Mouse (Mus musculus) layer of hippocampus, adult 8-10 months (tissue): Measurements from ENCODE around the gene Paqr5. TPM values are rescaled to one million over a fixed set of nuclear protein-coding genes. Genes with fewer than 3 reads are reported as not detected.

Source experiments
- DNase-seq, 2 experiments: peaks; one replicate each; pipeline ENCODE4 v3.0.0; 2022; ENCODE audit warnings: low spot score in 2 of 2
- total RNA-seq, 4 experiments: library from RNA; stranded (reverse); gene quantifications; 2 replicates each; pipeline ENCODE4 v1.2.4; 2022

Gene Paqr5
- total RNA-seq, result 1 to 10 TPM; 3.7 to 6.2 (median 4.3) TPM

DNA sequence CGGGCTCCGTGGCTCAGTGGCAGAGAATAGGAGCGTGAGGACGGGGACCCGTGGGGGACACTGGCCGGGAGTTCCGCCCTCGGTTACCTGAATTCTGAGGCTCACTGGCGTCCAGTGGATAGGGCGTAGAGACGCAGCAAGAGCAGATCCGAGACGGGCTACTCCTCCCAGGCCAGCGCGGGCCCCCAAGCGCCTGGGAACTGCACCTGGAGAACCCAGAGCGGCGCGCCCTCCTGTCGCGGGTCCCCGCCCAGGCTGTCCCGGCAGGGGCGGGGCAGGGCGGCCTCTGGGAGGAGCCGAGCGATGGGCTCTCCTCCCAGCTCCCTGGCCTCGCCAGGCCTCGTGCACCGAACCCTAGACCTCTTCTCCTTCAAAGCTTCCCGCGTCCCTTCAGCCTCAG, at the start of gene Paqr5:
Gene Paqr5 (minus strand): TSS at position 257 of the 400 bp plus-strand sequence.
- DNase-seq, result no peak

DNA sequence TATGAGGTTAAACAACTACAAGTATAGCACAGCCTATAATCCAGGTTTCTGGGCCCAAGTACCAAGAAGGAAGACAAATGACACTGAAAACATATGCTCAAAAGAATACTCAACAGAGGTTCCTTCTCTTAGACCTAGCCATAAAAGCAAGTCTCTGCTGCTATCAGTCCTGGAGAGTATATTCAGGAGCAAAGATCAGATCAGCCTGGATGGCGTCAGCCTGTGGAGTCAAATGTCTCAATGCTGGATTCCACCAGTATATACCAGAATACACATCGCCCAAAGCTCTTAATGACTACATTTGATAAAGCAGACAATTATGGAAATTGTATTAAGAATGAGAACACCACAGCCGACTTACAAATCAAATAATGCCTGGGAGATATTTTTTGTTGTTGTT, 35.6 kb upstream of the Paqr5 start:
- DNase-seq, result no peak

DNA sequence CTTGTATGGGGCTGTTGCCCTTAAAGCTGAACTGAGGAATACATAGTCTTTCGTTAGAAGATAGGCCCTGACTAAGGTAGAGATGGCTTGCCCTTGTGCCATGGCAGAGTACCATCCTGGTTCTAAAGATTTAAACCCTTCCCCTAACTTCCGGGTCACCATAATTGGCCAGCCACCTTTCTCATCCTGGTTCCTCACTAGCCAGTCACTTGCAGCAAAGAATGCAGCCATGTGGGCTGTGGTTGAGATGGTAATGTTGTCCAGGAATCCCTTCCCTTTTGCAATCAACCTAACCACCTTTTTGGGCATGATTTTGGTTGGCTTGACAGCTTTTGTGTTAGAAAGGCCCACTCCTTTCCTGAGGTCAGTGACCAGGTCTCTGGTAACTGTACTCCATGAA, 33.8 kb upstream of the Paqr5 start:
- DNase-seq, result no peak

DNA sequence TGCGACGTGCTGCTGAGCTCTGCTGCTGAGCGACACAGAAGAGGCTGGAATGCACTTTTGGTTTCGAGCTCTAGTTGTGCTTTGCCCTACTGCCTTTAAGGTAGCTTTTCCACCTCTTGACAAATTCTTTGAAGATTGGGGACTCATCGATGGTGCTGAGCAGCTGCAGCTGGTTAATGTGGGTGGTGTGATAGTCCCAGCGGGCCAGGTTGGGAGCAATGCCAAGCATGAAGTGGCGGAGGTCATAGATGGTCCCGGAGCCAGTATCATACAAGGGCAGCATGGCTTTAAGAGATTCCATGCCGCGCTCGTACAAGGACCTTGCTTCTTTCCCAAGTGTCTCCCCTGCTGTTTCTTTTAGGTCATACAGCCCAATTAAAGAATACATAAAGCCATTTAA, 33.3 kb upstream of the Paqr5 start:
- DNase-seq, result no peak

DNA sequence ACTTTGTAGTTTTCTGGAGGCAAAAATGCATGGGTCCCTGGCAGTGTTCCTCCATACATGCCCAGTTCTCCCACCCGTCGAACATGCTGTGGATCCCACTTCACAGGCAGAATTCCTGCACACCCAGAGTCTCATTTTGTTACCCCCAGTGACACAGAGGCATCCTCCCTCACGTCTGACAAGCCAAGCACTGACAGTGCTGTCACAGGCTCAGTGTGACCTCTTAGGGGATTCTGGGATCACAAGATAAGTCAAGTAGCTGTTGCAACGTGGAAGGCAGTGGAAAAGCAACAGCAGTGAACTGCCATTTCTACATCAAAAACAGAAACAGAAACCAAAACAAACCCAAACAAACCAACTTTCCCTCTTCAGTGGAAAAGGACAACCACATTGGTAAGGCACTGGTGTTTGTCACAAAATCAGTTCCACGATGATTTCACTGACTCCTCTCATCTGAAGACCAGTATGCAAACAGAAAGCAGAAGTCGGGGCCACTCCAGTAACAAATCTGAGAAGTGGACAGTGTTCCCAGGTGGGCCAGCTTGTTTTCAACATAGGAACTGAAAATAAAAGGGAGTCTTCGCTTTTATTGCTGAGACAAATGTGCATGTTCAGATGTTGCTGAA, 31.3 kb upstream of the Paqr5 start:
- DNase-seq, result no peak

DNA sequence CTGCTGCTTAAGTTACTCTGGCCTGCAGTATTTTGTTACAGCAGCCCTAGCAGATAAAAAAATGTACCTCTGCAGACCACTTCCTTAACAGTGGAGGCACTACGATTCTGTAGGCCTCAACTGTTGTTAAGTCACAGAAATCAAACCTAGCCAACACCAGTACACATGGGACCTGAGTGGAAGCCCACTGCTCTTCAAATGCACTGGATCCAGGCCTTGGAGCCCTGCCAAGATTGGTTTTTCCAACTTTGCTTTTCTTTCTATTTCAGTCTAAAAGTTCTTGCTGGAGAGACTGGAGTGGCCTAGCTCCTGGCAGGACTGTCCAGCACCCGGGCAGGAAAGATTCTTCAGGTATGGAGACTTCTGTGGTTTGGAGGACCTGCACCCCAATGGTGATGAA, 29.6 kb upstream of the Paqr5 start:
- no peak for DNase-seq

DNA sequence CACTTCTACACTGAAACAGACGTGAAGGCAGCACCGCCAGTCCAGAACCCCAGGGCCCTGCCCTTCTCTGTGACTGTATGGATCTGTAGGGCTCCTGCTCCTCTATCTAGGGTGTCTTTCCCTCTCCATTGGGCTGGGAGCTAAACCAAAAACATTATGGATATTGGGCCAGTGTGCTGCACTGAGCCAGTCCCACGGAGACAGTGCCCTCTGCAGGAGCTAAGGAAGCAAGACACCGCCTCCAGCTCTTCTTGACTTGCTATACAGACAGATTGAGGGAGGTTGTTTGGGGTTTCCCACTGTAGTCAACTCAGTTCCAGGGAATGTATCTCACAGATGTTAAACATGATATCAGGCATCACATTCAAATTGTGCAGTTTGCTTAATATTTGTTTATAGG, 24.1 kb upstream of the Paqr5 start:
- peak in 1 of 2 experiments; percentile 20 for DNase-seq

DNA sequence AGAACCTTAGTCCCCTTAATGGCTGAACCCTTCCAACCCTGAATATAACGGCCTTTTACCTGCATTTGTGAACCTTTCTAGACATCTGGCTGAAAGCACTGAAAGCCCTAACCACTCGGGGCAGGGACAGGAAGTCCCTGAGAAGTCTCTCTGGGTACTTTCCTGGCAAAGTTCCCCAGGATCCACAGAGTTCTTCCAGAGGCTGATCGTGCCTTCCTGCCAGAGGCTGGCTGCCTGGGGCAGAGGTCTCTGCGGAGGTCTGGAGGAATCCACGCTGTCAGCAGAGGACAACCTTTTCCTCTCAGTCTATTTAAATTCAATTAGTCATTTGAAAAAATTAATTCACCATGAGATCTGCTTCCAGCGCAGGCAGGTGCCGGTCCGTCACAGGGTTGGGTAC, 22.5 kb upstream of the Paqr5 start:
- no peak for DNase-seq

DNA sequence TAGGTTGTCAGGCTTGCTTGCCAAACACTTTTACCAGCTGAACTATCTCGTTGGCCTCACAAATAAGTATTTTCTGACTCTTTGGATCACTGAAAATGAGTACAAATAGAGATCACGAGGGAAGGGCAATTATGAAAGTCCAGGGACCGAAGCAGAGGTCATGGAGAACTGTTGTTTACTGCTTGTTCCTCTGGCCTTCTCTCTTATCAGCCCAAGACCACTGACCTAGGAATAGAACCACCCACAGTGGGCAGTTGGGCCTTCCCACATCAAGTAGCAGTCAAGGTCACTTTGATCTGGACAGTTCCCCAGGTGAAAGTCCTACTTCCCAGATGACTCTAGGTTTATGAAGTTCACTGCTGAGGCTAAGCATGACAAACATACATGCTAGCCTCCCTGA, 15.5 kb upstream of the Paqr5 start:
- DNase-seq, result no peak

DNA sequence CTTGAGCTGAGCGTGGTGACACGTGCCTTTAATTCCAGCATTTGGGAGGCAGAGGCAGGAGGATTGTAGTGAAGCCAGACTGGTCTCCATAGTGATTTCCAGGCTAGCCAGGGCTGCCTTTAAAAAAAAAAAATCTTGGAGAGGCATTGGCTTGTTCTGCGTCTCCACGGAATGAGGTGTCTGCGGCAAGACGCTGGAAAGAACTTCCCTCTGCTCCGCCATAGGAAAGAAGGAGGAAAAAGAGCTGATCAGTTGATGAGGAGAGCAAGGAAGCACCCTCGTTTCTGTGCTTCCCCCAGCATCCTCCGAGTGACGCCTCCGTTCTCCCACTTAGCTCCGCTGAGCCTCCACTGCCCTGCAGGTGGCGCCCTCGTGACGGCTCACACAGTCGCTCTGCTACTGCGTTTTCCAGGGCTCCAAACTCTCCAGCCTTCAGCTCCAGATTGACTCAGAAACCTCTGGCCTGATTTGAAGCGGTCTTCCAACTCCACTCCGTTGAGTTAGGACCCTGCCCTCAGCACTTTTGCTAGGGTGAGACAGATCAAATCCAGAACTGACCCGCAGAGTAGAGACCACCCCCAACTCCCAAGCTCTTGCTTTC, 13.5 kb upstream of the Paqr5 start:
- peak; percentile 69 to 83 for DNase-seq

DNA sequence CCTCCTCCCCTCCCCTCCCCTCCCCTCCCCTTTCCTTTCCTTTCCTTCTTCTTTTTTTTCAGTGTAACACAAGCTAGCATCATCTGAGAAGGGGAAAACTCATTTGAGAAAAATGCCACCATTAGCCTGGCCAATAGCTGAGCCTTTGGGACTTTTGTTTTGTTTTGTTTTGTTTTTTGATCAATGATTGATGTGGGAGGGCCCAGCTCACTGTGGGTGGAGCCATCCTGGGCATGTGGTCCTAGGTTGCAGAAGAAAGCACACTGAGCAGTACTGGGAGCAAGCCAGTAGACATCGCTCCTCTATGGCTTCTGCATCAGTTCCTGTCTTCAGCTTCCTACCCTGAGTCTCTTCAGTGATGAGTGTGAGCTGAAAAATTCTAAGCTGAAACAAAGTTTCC, 9.2 kb upstream of the Paqr5 start:
- no peak for DNase-seq

DNA sequence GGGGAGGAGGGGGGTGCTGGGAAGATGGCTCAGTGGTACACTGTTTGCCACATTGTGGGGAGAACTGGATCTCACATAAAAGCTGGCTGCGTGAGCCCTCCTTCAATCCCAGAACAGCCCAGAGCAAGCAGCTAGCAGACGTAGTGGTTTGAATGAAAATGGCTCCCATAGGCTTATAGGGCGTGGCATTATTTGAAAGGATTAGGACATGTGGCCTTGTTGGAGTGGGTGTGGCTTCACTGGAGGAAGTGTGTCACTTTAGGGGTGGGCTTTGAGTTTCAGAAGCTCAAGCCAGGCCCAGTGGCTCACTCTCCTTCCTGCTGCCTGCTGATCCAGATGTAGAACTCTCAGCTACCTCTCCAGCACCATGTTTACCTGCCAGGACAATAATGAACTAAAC, 5.5 kb upstream of the Paqr5 start:
- DNase-seq, result no peak

DNA sequence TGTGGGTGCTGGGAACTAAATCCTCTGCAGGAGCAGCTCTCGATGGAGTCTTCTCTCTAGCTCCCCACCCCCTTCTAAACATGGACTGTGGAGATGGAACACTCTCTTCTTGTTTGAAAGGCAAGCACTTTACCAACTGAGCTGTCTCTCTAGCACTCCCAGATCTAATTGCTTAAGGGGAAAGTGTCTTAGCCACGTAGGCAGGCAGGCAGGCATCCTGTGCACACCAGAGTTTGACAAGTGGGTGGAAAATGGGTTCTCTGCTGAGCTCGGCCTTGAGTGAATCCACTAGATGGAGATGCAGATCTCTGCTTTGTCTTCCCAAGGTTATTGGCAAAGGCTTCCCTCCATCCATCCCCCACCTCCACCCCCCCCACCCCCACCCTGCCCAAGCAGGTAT, 1.4 kb upstream of the Paqr5 start:
- DNase-seq, result no peak

DNA sequence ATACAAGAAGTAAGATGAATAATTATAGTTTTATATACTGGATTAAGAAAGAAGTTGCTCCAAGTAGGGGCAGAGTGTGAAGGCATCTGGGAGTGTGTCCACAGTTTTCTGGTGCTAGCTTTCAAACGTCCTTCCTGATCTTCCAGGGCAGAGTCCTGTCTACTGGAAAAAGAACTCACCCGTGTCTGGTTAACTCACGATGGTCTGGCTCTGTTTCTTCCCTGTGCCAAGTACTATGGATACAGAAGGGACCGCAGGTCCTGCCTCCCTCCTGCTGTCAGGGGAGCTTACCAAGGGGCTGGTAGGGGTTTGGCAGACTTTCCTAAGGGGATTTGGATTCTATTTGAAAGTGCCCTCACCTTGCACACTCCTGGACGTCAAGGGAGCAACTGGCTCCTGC, 1.6 kb downstream of the Paqr5 start:
- no peak for DNase-seq

DNA sequence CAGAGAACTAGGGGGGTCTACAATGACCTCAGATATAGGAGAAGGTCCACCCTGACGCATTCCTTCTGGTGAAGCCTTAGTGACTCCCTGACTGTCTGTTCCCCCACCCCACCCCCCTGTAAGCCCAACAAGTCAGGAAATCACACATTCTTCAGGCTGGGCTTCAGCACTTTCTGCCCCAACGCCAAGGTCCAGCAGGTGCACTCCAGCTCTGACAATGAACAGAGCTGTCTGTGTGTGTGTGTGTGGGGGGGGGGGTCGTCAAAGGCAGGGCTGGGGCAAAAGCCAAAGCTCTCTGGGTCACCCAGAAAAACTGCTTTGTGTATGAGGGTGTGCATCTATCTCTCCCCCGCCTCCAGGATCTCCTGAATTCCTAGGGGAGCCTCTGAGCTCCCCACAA, 2.8 kb downstream of the Paqr5 start:
- no peak for DNase-seq

DNA sequence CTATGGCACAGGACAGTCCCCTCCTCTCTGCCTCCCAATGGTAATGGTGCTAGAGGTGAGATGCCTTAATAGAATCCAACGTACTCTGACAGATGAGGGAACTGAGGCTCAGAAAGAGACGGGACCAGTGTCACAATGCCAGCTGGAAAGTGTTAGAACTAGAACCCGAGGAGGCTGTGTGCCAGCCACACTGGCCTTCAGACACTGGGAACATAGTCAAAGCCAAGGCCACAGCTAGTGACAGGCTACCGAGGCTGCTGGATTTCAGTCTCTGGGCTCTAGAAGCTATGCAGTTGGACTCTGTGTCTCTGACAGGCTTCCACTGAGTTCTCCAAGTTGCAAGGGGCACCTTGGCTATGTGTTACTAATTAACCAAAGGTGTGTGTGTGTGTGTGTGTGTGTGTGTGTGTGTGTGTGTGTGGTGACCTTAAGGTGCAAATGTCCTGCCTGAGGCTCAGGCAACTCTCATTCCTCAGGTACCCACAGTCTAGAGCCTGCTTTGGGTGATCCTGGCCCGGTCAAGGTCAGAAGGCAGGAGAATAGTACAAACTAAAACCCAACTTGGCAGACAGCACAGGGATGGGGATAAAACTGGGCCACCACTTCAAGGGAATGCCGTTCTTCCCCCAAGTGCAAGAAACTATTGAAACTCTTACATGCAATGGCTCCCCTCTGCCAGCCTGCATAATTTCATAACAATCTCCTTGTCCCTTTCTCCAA, 3.5 kb downstream of the Paqr5 start:
- DNase-seq, result no peak

DNA sequence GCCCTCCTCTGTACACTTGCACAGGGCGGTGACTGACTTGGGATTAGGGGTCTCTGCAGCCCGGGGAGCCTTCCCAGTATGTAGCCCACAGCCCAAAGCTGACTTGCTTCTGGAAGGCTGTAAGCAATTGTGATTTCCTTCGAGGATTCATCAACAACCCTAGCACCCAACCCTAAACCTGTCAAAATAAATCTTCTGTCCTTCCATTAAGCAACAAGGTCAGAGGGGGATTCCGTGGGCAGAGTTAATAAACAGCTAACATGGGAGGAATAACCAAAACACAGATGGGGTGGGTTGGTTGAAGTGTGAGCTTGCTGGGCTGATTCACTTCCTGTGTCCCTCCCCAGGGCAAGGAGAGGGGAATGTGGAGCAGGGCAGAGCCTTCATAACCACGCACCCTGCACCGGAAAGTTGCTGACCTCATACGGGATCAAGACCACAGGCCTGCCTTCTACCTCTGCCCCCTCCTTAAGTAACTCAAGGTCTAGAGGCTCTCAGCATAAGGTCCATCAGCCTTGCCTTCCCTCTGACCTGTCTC, 5.0 kb downstream of the Paqr5 start:
- no peak for DNase-seq

DNA sequence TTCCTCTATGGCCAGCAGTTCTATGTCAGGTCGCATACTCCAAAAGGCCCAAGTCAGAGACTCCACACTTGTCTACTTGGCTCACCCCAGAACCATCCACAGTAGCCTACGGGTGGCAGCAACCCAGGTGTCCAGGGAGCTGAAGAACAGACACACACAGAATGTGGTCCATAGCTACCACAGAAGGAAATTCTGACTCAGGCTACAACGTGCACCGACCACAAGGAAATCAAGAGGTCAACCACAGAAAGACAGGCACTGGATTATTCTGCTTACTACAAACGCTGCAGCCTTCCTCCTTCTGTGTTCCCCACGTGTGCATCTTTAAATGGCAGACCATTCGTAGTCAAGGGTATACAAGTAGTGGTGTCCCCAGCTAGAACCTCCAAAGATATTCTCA, 6.4 kb downstream of the Paqr5 start:
- DNase-seq, result no peak

DNA sequence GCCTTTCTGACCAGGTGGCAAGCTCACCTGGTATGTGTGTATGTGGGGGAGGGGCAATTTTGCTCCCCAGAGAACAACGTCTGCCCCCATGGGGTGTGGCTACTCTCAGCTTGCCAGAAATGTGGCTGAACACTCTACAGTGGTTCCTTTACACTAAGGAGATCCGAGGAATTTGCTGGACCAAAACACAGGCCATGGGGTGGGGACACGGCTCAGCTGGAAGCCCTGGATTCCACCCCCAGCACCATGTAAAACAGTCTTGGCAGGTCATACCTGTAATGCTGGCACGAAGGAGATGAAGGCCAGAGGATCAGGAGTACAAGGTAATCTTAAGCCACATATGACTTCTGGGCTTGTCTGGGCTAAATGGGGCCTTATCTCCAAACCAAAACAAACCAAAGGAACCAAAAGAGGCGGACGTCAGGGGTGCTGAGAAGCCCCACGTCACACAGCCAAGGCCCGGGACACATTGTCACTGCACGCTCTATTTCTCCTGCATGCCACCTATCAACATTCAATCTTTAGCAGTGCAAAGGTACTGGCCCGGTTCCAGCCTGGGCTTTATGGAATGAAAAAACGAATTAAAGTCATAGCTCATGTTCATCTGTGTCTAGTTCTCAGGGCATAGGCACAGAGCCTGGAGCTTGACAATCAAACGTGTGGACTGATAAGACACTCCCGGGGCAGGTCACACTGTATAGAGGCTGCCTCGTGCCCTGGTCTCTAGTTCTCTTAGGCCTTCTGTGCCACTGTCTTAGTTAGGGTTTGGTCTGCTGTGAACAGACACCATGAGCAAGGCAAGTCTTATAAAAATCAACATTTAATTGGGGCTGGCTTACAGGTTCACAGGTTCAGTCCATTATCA, 8.2 kb downstream of the Paqr5 start:
- no peak for DNase-seq

DNA sequence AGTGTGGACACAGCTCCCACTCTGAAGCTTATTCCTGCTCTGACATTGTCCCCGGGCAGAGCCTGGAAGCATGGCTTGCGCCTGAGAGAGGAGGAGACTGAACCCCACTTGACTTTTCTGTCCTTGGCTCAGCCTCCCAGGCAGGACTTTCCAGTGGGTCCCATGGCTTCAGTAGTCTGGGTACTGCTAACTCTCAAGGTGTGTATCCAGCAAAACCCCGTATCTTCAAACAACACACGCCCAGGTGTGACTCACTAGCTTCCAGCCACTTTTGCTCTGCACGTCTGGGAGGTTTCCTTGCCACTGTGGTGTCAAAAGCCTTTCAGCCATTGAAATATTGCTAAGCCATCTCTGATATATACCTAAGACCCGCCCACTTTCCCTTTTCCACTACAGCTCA, 9.3 kb downstream of the Paqr5 start:
- DNase-seq, result no peak

DNA sequence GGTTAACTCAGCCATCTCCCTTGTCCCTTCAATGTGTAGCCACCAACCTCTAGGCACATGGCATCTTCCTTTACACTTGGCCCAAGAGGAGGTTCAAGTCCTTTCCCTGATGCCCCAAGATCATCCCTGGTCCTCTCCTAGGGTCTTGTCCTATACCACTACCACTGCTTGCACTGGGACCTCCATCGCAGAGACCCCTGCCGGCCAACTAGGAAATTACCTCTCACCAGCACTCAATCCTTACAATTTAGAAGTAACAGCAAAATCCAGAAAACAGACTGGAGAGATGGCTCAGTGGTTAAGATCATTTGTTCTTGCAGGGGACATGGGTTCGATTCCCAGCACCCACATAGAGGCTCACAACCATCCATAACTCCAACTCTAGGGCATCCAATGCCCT, 11.2 kb downstream of the Paqr5 start:
- DNase-seq, result no peak
